Mouse (Mus musculus): ENCODE measurements around the gene Arhgap42. TPM values are rescaled to one million over a fixed set of nuclear protein-coding genes. Genes with fewer than 3 reads are reported as not detected.

The Arhgap42 gene
- polyA plus RNA-seq, 1 experiment from 2014 or later: 35.8 TPM

DNA sequence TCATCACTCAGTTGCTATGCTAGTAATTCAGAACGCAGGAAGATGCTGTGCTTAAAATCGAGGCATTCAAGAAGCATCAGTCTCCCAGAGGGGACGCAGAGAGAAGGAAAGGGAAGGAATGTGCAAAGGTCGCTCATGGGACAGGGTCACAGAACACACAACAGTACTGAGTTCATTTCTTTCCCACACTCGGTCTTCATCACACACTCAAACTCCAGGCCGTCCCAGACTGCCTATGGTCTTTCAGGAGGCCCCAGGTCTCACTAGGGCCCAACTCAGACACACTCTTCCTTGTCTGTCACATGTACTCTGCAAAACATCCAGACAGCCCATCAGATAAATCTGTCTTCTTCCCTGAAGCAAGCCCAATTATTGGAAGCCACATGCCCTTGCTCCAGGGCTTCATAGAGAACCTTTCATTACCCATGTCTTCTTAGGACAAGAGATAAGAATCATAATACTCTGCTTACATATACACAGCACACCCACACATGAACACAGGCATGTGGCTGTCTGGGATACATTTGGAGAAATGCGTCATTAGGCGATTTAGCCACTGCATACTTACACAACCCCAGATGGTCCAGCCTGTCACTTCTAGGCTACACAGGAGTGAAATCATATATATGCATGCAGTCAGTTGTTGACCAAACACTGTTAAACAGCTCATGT lies 39.6 kb downstream of the Arhgap42 start:
- Histone ChIP-seq H3K9me3 (no peaks in the 10 kb centered on the region), H3K27ac (replicated peaks) (peak overlapping the region; percentile 44), H3K27me3 (replicated peaks; ENCODE audit: low read depth, poor library complexity, severe bottlenecking) (no peaks in the 10 kb centered on the region), H3K4me1 (peaks cover 31% of the 10 kb centered on the region), H3K4me3 (no peak overlapping the region), H3K36me3 (replicated peaks) (0 out of 2 replicates have a peak, but pooled peaks cover 3% of the 10 kb centered on the region)
- WGBS: 40% methylated on average over 8 of the region's 8 CpGs
- no peak for DNase-seq (ENCODE audit: low spot score)

DNA sequence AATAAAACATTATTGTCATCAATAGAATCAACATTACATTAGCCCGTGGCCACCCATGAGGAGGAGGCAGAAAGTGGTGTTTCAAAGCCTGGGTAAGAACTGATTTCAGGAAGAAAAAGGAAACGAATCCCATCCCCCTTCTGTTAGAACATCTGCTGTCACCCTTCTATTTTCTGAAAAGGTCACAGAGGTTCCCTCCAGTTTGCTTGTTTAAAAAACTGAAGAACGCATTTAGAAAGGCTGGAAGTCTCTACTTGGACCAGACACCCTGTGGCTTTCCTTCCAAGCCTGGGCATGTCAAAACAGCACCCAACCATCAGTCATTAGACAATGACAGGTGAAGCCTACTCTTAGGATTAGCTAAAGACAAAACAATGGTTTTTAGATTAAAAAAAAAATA lies 40.3 kb downstream of the Arhgap42 start:
- 14% methylated on average over 3 of the region's 3 CpGs for WGBS
- no peak for DNase-seq (ENCODE audit: low spot score)
- no peaks in the 10 kb centered on the region for H3K27me3 ChIP-seq (replicated peaks; ENCODE audit: low read depth, poor library complexity, severe bottlenecking)

GRCm38 (mm10) chr9:9196046-9196445 lies 42.9 kb downstream of the Arhgap42 start:
- no peaks in the 10 kb centered on the region for H3K27me3 ChIP-seq (replicated peaks; ENCODE audit: low read depth, poor library complexity, severe bottlenecking)
- H3K36me3 ChIP-seq (replicated peaks): 0 out of 2 replicates have a peak, but pooled peaks cover 3% of the 10 kb centered on the region
- no peak for DNase-seq (ENCODE audit: low spot score)
- no peaks in the 10 kb centered on the region for H3K9me3 ChIP-seq
- H3K27ac ChIP-seq (replicated peaks): no peak overlapping the region
- H3K4me3 ChIP-seq: no peak overlapping the region
- peaks cover 30% of the 10 kb centered on the region for H3K4me1 ChIP-seq

More for the DNA sequence above, 40.3 kb downstream of the Arhgap42 start:
- no peak overlapping the region for H3K27ac ChIP-seq (replicated peaks)
- no peaks in the 10 kb centered on the region for H3K9me3 ChIP-seq
- no peak overlapping the region for H3K4me3 ChIP-seq
- H3K4me1 ChIP-seq: peaks cover 31% of the 10 kb centered on the region
- H3K36me3 ChIP-seq (replicated peaks): 0 out of 2 replicates have a peak, but pooled peaks cover 3% of the 10 kb centered on the region

DNA sequence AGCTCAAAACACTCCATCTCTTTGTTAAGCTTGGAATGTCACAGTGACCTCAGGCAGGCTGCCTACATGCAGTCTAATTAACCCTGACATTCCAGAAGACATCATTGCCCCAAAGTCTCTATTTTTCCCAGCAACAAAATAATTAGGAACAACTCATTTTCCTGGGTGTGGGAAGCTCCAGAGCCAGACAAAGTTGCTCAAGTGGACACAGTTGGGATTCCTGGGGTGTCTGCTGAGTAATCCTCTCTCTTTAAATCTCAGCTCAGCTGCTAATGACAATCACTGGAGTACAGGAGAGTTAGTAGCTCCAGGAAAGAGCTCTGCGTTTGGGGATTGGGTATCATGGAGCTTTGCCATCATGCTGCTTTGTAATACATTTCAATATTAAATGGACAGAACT lies 44.4 kb downstream of the Arhgap42 start:
- Histone ChIP-seq H3K27me3 (replicated peaks; ENCODE audit: low read depth, poor library complexity, severe bottlenecking) (no peaks in the 10 kb centered on the region), H3K4me3 (no peak overlapping the region), H3K4me1 (peaks cover 21% of the 10 kb centered on the region), H3K36me3 (replicated peaks) (0 out of 2 replicates have a peak, but pooled peaks cover 3% of the 10 kb centered on the region), H3K27ac (replicated peaks) (no peak overlapping the region), H3K9me3 (no peaks in the 10 kb centered on the region)
- 37% methylated on average over 1 of the region's 1 CpGs for WGBS
- no peak for DNase-seq (ENCODE audit: low spot score)

- WGBS: 79% methylated on average over 4 of the region's 4 CpGs
- no peak overlapping the region for H3K27ac ChIP-seq (replicated peaks)
- DNase-seq (ENCODE audit: low spot score): no peak
Observed at GRCm38 (mm10) chr9:9192716-9193115, 46.2 kb downstream of the Arhgap42 start.

DNA sequence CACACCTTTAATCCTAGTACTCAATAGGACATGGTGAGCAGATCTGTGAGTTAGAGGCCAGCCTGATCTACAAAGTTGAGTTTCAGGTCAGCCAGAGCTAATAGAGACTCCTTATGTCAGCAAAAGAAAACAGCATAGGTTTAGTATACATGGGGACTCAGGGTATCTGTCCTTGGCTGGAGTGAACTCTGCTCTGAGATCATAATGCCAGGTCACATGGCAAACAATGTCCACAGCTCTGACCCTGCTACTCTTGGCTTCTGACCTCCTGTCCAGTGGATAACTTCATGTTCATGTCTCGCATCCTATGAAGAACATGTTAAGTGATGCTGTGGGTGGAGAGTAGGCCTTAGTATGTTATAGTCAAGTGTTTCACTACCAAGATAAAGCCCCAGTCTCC lies 48.1 kb downstream of the Arhgap42 start:
- no peak overlapping the region for H3K27ac ChIP-seq (replicated peaks)
- H3K9me3 ChIP-seq: no peaks in the 10 kb centered on the region
- H3K36me3 ChIP-seq (replicated peaks): no peaks in the 10 kb centered on the region
- peaks cover 7% of the 10 kb centered on the region for H3K4me1 ChIP-seq
- no peak for DNase-seq (ENCODE audit: low spot score)
- H3K27me3 ChIP-seq (replicated peaks; ENCODE audit: low read depth, poor library complexity, severe bottlenecking): no peaks in the 10 kb centered on the region
- no peak overlapping the region for H3K4me3 ChIP-seq
- 98% methylated on average over 1 of the region's 1 CpGs for WGBS

More at GRCm38 (mm10) chr9:9192716-9193115, 46.2 kb downstream of the Arhgap42 start:
- no peak overlapping the region for H3K4me3 ChIP-seq
- H3K4me1 ChIP-seq: peaks cover 7% of the 10 kb centered on the region
- no peaks in the 10 kb centered on the region for H3K27me3 ChIP-seq (replicated peaks; ENCODE audit: low read depth, poor library complexity, severe bottlenecking)
- 0 out of 2 replicates have a peak, but pooled peaks cover 3% of the 10 kb centered on the region for H3K36me3 ChIP-seq (replicated peaks)
- H3K9me3 ChIP-seq: no peaks in the 10 kb centered on the region

DNA sequence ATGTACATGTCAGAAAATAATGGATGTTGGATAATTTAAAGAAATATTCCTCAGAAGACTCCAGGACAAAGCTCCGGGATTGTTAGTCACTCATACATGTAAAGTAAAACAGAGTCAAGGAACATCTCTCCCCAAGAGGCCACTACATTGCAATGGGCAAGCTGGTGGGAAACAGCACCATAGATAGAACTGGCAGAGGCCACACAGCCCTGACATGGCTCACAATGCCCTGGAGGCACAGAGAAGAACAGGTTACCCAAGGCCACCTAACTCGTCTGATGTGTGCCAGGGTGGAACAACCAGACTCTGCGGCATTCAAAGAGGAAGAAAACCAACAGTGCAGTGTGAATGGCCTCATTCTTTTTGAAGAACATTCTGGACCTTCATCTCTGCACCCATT lies 50.7 kb downstream of the Arhgap42 start:
- no peaks in the 10 kb centered on the region for H3K4me1 ChIP-seq
- H3K36me3 ChIP-seq (replicated peaks): no peaks in the 10 kb centered on the region
- no peak overlapping the region for H3K27ac ChIP-seq (replicated peaks)
- 79% methylated on average over 3 of the region's 3 CpGs for WGBS
- H3K4me3 ChIP-seq: no peak overlapping the region
- H3K9me3 ChIP-seq: no peaks in the 10 kb centered on the region
- no peak for DNase-seq (ENCODE audit: low spot score)
- H3K27me3 ChIP-seq (replicated peaks; ENCODE audit: low read depth, poor library complexity, severe bottlenecking): no peaks in the 10 kb centered on the region

GRCm38 (mm10) chr9:9177745-9178144 lies 61.2 kb downstream of the Arhgap42 start:
- whole genome bisulfite sequencing: 91% methylated on average over 4 of the region's 4 CpGs

GRCm38 (mm10) chr9:9174924-9175323 lies 64.0 kb downstream of the Arhgap42 start:
- no peak for DNase-seq (ENCODE audit: low spot score)
- Histone ChIP-seq H3K36me3 (replicated peaks) (peaks cover 3% of the 10 kb centered on the region; the same call in 1 of the 2 replicates), H3K27ac (replicated peaks) (no peak overlapping the region), H3K4me3 (no peak overlapping the region), H3K9me3 (no peaks in the 10 kb centered on the region), H3K27me3 (replicated peaks; ENCODE audit: low read depth, poor library complexity, severe bottlenecking) (no peaks in the 10 kb centered on the region), H3K4me1 (no peaks in the 10 kb centered on the region)
- 75% methylated on average over 2 of the region's 2 CpGs for WGBS

More at GRCm38 (mm10) chr9:9177745-9178144, 61.2 kb downstream of the Arhgap42 start:
- Histone ChIP-seq H3K27me3 (replicated peaks; ENCODE audit: low read depth, poor library complexity, severe bottlenecking) (no peaks in the 10 kb centered on the region), H3K36me3 (replicated peaks) (peaks cover 3% of the 10 kb centered on the region; the same call in 1 of the 2 replicates), H3K4me1 (0 out of 2 replicates have a peak, but pooled peaks cover 4% of the 10 kb centered on the region), H3K4me3 (no peak overlapping the region), H3K9me3 (no peaks in the 10 kb centered on the region), H3K27ac (replicated peaks) (no peak overlapping the region)
- DNase-seq (ENCODE audit: low spot score): no peak

- Histone ChIP-seq H3K27ac (replicated peaks) (no peak overlapping the region), H3K4me3 (no peak overlapping the region), H3K4me1 (no peaks in the 10 kb centered on the region), H3K36me3 (replicated peaks) (peaks cover 3% of the 10 kb centered on the region; the same call in 1 of the 2 replicates), H3K9me3 (no peaks in the 10 kb centered on the region), H3K27me3 (replicated peaks; ENCODE audit: low read depth, poor library complexity, severe bottlenecking) (no peaks in the 10 kb centered on the region)
- no peak for DNase-seq (ENCODE audit: low spot score)
- WGBS: 83% methylated on average over 5 of the region's 5 CpGs
Observed at GRCm38 (mm10) chr9:9174206-9174605, 64.7 kb downstream of the Arhgap42 start.

DNA sequence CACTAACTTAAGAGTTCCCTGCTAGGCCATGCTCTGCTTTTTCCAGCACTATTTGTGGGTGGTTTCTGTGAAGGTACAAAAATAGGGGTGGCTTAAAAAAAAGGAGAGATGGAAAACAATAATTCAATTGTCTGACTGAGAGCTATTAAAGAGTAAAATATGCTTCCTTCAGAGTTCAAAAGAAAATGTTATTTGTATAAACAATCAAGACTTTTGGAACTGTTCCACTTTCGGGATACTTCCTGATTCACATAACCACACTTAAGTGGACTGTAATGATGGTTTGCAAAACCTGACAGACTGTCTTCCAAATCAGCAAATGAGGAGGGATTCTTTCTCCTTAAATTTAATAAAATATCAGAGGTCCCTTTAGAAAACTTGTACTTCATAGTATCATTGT lies 65.8 kb downstream of the Arhgap42 start:
- H3K27me3 ChIP-seq (replicated peaks; ENCODE audit: low read depth, poor library complexity, severe bottlenecking): no peaks in the 10 kb centered on the region
- H3K36me3 ChIP-seq (replicated peaks): no peaks in the 10 kb centered on the region
- H3K27ac ChIP-seq (replicated peaks): no peak overlapping the region
- DNase-seq (ENCODE audit: low spot score): no peak
- 68% methylated on average over 1 of the region's 1 CpGs for WGBS
- no peak overlapping the region for H3K4me3 ChIP-seq
- no peaks in the 10 kb centered on the region for H3K9me3 ChIP-seq
- no peaks in the 10 kb centered on the region for H3K4me1 ChIP-seq

DNA sequence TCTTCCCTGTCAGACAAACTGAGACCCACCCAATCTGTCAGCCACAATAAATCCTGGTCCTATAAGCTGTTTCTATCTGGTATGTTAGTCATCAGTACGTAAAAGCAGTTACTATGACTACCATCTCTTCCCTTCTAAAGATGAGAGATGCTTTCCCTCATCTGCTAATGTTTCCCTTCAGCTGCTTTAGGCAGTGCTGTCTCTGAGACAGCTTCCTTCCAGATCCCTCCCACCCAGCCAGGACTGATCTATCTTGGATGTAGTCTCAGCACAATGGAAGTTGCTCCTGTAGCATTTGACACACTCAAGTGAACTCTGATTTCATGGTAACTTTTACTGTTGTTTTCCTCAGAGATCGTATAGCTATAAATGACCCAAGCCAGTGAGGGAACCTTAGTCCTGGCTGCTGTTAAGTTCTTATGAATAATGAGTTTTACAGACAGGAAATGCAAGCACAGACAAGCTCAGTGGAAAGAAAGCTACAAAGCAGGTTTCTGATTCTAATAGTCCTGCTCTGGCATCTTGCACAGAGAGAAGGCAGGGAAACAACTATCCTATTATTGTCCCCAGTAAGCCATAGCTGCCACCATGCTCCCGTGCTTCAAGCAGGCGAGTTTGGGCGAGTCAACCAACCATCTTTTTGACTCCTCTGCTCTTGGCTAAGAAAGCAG lies 67.6 kb downstream of the Arhgap42 start:
- Histone ChIP-seq H3K9me3 (no peaks in the 10 kb centered on the region), H3K27ac (replicated peaks) (no peak overlapping the region), H3K4me1 (no peaks in the 10 kb centered on the region), H3K36me3 (replicated peaks) (no peaks in the 10 kb centered on the region), H3K27me3 (replicated peaks; ENCODE audit: low read depth, poor library complexity, severe bottlenecking) (no peaks in the 10 kb centered on the region), H3K4me3 (no peak overlapping the region)
- 71% methylated on average over 5 of the region's 5 CpGs for WGBS
- no peak for DNase-seq (ENCODE audit: low spot score)

DNA sequence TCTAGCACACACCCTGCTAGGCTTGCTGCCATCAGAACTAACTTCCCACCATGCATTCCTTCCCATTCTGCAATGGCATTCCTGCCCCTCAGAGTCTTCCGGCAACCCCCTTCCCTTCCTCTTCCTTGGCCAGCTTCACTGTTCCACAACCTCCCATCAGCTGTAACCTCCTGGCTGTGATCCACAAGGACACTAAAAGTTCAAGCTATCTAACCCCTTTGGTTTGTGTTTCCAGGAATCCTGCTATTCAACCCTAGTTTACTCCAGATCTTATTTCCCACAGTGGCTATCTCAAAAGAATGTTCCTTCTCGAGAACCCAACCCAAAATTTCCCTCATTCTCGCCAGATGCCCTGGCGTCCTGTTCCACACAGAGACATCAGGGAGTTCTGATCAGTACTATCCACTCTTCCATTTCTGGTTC lies 73.2 kb downstream of the Arhgap42 start:
- 89% methylated on average over 4 of the region's 4 CpGs for WGBS
- no peak for DNase-seq (ENCODE audit: low spot score)
- H3K27me3 ChIP-seq (replicated peaks; ENCODE audit: low read depth, poor library complexity, severe bottlenecking): no peaks in the 10 kb centered on the region
- H3K36me3 ChIP-seq (replicated peaks): no peaks in the 10 kb centered on the region
- no peak overlapping the region for H3K27ac ChIP-seq (replicated peaks)
- H3K9me3 ChIP-seq: no peaks in the 10 kb centered on the region
- H3K4me3 ChIP-seq: no peak overlapping the region
- H3K4me1 ChIP-seq: peaks cover 4% of the 10 kb centered on the region

Data from embryonic facial prominence, embryonic 10.5 days (tissue).